Mouse (Mus musculus) liver, adult 2 months (tissue): Measurements from ENCODE around the gene Arhgap10. TPM values are rescaled to one million over a fixed set of nuclear protein-coding genes. Genes with fewer than 3 reads are reported as not detected.

Source experiments
- DNase-seq: peaks from one replicate; pipeline ENCODE4 v3.0.0-alpha.2; 2011; ENCODE audit warnings: low read depth, low spot score; ENCODE audit errors: extremely low read depth
- H3K27ac ChIP-seq: fragments of 200-500 bp; replicated peaks from 2 replicates; pipeline ENCODE4 v1.5.1; 2012; ENCODE audit warnings: low read depth, mild to moderate bottlenecking, control low read depth, inconsistent platforms, low read length; ENCODE audit not compliant: insufficient read depth
- H3K27me3 ChIP-seq: fragments of 200-500 bp; 2 replicates; pipeline ENCODE4 v1.6.1; 2012; ENCODE audit warnings: mild to moderate bottlenecking, moderate library complexity, low read length, inconsistent platforms; ENCODE audit not compliant: control insufficient read depth, insufficient read depth
- H3K36me3 ChIP-seq: fragments of 200-500 bp; 2 replicates; pipeline ENCODE4 v1.6.1; 2012; ENCODE audit warnings: low read length, inconsistent platforms; ENCODE audit not compliant: control insufficient read depth, insufficient read depth
- H3K4me1 ChIP-seq: fragments of 200-500 bp; 2 replicates; pipeline ENCODE4 v1.6.1; 2011; ENCODE audit warnings: low read length; ENCODE audit not compliant: control insufficient read depth, insufficient read depth
- H3K4me3 ChIP-seq: fragments of 200-500 bp; 2 replicates; pipeline ENCODE4 v1.5.1; 2011; ENCODE audit warnings: low read depth, mild to moderate bottlenecking, control low read depth, low read length, moderate library complexity; ENCODE audit not compliant: insufficient read depth
- H3K79me2 ChIP-seq: fragments of 200-500 bp; 2 replicates; pipeline ENCODE4 v1.6.1; 2012; ENCODE audit warnings: inconsistent platforms, mild to moderate bottlenecking, low read length, moderate library complexity; ENCODE audit not compliant: control insufficient read depth, insufficient read depth
- H3K9ac ChIP-seq: fragments of 200-500 bp; 2 replicates; pipeline ENCODE4 v1.6.1; 2012; ENCODE audit warnings: low read depth, mild to moderate bottlenecking, control low read depth, inconsistent platforms, low read length
- CTCF ChIP-seq: fragments of 200-500 bp; IDR thresholded peaks from 2 replicates; pipeline ENCODE4 v1.5.1; 2011; ENCODE audit warnings: low read depth, low read length, control low read depth
- POLR2A ChIP-seq: fragments of 200-500 bp; IDR thresholded peaks from 2 replicates; pipeline ENCODE4 v1.6.1; 2011; ENCODE audit warnings: low read length, control low read depth; ENCODE audit not compliant: insufficient read depth; ENCODE audit errors: extremely low read depth
- WGBS: fragments of 180-500 bp; shearing (Covaris S2); methylation state at CpG from one replicate; pipeline ENCODE4 v1.1.7; 2018; 5-methylcytosine and 5-hydroxymethylcytosine counted together
- polyA plus RNA-seq: library from polyadenylated mRNA; depleted of rRNA; stranded (reverse); fragments of >200 nt; gene quantifications from 2 replicates; pipeline ENCODE4 v1.2.3, GENCODE M21; 2012
- total RNA-seq: library from RNA; depleted of rRNA; stranded (reverse); fragments of >200 nt; gene quantifications from 2 replicates; pipeline ENCODE4 v1.2.3, GENCODE M21; 2014

Gene Arhgap10
- total and polyA plus RNA-seq, 2 experiments = 0.88 to 1.8 TPM

GRCm38 (mm10) chr8:77313003-77313402, 204.8 kb downstream of the Arhgap10 start:
- no peak overlapping the region for H3K9ac ChIP-seq
- no peak overlapping the region for H3K4me3 ChIP-seq
- H3K79me2 ChIP-seq = no peaks in the 10 kb centered on the region
- H3K27me3 ChIP-seq = no peaks in the 10 kb centered on the region
- DNase-seq = peak; percentile 1
- TF ChIP-seq CTCF (no peak), POLR2A (no peak)
- H3K36me3 ChIP-seq = no peaks in the 10 kb centered on the region
- WGBS = 74% methylated on average over 3 of the region's 3 CpGs
- no peaks in the 10 kb centered on the region for H3K4me1 ChIP-seq
- H3K27ac ChIP-seq = no peak overlapping the region

DNA sequence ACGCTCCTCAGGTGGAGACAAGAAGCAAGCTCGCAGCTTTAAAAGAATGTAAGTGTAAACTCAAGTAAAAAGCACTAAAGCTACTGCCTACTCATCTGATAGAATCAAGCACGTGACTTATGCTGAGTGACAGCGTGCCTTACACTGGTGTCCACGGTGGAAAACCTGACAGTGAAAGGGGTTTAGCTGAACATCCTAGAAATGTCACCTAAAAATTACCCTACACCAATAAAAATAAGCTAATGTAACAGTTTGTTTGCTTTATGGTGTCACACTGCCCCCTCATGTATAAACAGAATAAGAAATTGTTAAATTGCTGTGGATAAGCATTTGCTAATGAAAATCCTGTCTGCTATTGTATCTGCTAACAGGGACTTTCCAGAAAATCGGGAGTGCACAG, 206.0 kb downstream of the Arhgap10 start:
- peak; percentile 6 for DNase-seq
- no peak overlapping the region for H3K4me3 ChIP-seq
- H3K79me2 ChIP-seq = no peaks in the 10 kb centered on the region
- TF ChIP-seq POLR2A (no peak), CTCF (peak; percentile 41)
- H3K27me3 ChIP-seq = no peaks in the 10 kb centered on the region
- no peak overlapping the region for H3K27ac ChIP-seq
- no peak overlapping the region for H3K9ac ChIP-seq
- no peaks in the 10 kb centered on the region for H3K36me3 ChIP-seq
- WGBS = 81% methylated on average over 6 of the region's 6 CpGs
- no peaks in the 10 kb centered on the region for H3K4me1 ChIP-seq

GRCm38 (mm10) chr8:77310541-77310940, 207.2 kb downstream of the Arhgap10 start:
- Histone ChIP-seq H3K9ac (no peak overlapping the region), H3K36me3 (no peaks in the 10 kb centered on the region), H3K27ac (no peak overlapping the region), H3K4me3 (no peak overlapping the region), H3K4me1 (no peaks in the 10 kb centered on the region), H3K27me3 (no peaks in the 10 kb centered on the region), H3K79me2 (no peaks in the 10 kb centered on the region)
- WGBS = 89% methylated on average over 10 of the region's 10 CpGs
- DNase-seq = peak; percentile 1
- TF ChIP-seq CTCF (no peak), POLR2A (no peak)

GRCm38 (mm10) chr8:77310026-77310425, 207.7 kb downstream of the Arhgap10 start:
- DNase-seq = peak; percentile 51
- TF ChIP-seq CTCF (no peak), POLR2A (no peak)
- H3K9ac ChIP-seq = no peak overlapping the region
- no peaks in the 10 kb centered on the region for H3K27me3 ChIP-seq
- 84% methylated on average over 8 of the region's 8 CpGs for WGBS
- H3K27ac ChIP-seq = no peak overlapping the region
- H3K79me2 ChIP-seq = no peaks in the 10 kb centered on the region
- no peaks in the 10 kb centered on the region for H3K36me3 ChIP-seq
- H3K4me3 ChIP-seq = no peak overlapping the region
- H3K4me1 ChIP-seq = no peaks in the 10 kb centered on the region

- H3K4me3 ChIP-seq = no peak overlapping the region
Observed at GRCm38 (mm10) chr8:77294599-77294998, 223.2 kb downstream of the Arhgap10 start.

DNA sequence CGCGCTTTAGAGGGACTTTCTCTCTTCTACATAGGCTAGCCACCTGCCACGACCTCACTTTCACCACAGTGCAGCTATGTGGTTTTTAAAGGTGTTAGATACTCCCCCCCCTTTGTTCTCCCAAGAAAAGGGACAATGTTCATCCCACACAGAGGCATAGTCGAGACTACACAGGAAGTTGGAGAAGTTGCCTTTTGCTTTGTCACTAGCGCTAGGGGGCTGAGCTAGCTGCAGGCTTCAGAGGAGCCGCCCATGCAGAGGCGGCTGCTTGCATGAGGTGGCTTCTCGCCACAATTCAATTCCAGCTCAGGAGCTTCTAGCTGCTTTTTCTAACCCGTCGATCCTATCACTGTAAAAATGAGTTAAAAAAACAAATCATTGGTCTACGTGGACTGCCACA, 225.1 kb downstream of the Arhgap10 start:
- DNase-seq = no peak
- Histone ChIP-seq H3K36me3 (no peaks in the 10 kb centered on the region), H3K27me3 (no peaks in the 10 kb centered on the region), H3K9ac (no peak overlapping the region), H3K79me2 (no peaks in the 10 kb centered on the region), H3K4me1 (no peaks in the 10 kb centered on the region), H3K4me3 (no peak overlapping the region), H3K27ac (no peak overlapping the region)
- TF ChIP-seq POLR2A (no peak), CTCF (no peak)
- 87% methylated on average over 11 of the region's 11 CpGs for WGBS

More at GRCm38 (mm10) chr8:77294599-77294998, 223.2 kb downstream of the Arhgap10 start:
- WGBS = 91% methylated on average over 11 of the region's 11 CpGs
- no peak for DNase-seq
- no peaks in the 10 kb centered on the region for H3K27me3 ChIP-seq
- H3K9ac ChIP-seq = no peak overlapping the region
- no peaks in the 10 kb centered on the region for H3K36me3 ChIP-seq
- H3K4me1 ChIP-seq = no peaks in the 10 kb centered on the region
- TF ChIP-seq CTCF = no peak
- no peak for TF ChIP-seq POLR2A
- no peaks in the 10 kb centered on the region for H3K79me2 ChIP-seq
- no peak overlapping the region for H3K27ac ChIP-seq
